Mouse (Mus musculus) cortical plate, adult 2 months (tissue): ENCODE data around the gene Whamm.

Source experiments
- CTCF ChIP-seq: fragments of 200-500 bp; IDR thresholded peaks from 2 replicates; pipeline ENCODE4 v1.5.1; 2011; ENCODE audit warnings: mild to moderate bottlenecking, control low read depth, low read length; ENCODE audit not compliant: insufficient read depth; ENCODE audit errors: extremely low read depth
- POLR2A ChIP-seq: fragments of 200-500 bp; IDR thresholded peaks from 2 replicates; pipeline ENCODE4 v1.6.1; 2011; ENCODE audit warnings: mild to moderate bottlenecking, low read length, control low read depth; ENCODE audit not compliant: insufficient read depth; ENCODE audit errors: extremely low read depth

DNA sequence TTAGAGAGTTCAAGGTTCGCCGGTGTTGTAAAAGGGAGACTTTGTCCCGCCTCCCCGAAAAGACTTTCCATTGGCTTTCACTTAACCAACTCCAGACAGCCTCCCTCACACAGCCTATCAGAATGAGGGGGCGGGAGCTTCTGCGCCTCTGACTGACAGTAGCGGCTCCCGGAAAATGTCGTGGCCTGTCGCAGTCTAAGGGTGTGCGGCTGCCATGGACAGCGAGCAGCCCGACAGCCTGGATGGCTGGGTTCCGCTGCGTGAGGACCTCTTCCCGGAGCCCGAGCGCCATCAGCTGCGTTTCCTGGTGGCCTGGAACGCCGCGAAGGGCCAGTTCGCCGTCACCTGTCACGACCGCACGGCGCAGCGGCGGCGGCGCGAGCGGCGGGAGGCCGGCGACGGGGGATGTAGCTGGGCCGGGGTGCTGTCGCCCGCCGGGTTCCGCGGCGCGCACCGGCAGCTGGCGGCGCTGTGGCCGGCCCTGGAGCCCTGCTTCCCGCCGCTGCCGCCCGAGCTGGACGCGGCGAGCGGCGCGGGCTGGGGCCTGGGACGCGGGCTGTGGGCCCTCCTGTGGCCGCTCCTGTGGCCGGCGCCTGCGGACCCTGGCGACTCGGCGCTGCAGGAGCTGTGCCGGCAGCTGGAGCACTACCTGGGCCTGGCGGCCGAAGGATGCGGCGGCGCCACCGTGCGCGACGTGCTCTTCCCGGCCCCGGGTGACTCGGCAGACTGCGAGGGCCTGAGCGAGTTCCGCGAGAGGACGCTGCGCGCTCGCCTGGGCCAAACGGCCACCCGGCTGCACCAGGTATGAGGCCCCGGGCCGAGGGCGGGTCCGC is at the start of gene Whamm:
- no peak for TF ChIP-seq CTCF
- peak; percentile 96 for TF ChIP-seq POLR2A
